Mouse (Mus musculus) erythroblast, embryonic 14.5 days (primary cell): ENCODE measurements around the gene Xpnpep1.

Experiments
- GATA1 ChIP-seq: IDR thresholded peaks from 2 replicates; pipeline ENCODE4 v1.6.1; 2012; ENCODE audit warnings: low read length, inconsistent platforms, mixed read lengths
- TAL1 ChIP-seq: IDR thresholded peaks from 3 replicates; pipeline ENCODE4 v1.6.1; 2012; ENCODE audit warnings: low read length, inconsistent platforms, mixed read lengths

DNA sequence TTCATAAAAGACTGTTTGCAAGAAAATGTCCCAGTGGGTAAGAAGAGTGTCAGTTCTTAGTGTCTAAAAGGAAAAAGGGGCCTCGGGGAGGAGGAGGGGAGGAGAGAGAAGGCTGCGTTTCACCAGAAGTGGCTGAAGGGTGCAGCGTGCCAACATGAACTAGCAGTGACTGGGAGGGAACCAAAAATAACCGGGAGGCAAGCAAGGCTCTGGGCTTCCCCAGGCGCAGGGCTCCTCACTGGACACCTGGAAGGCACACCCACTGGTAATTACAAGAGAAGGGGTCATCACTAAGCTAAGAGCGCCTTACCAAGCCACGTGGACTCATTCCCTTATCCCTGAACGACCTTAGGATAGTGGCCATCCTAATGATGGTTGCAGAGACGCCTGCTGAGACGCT is 48.1 kb downstream of the Xpnpep1 start:
- TF ChIP-seq GATA1 (no peak), TAL1 (no peak)
